Mouse (Mus musculus) spleen, adult 18-20 months (tissue): Measurements from ENCODE around the gene Krtcap2.
A peak's percentile ranks its signal among the peaks of the same experiment; 100 is the strongest.
"Not testable (repeated sequence)": the region's sequence is repeated elsewhere in the genome, so short reads cannot be mapped to it uniquely, and the experiment has no call there.

Experiments
- DNase-seq, 2 experiments: peaks; one replicate each; pipeline ENCODE4 v3.0.0; 2022; ENCODE audit warnings: mixed read lengths in 2 of 2

Gene Krtcap2

DNA sequence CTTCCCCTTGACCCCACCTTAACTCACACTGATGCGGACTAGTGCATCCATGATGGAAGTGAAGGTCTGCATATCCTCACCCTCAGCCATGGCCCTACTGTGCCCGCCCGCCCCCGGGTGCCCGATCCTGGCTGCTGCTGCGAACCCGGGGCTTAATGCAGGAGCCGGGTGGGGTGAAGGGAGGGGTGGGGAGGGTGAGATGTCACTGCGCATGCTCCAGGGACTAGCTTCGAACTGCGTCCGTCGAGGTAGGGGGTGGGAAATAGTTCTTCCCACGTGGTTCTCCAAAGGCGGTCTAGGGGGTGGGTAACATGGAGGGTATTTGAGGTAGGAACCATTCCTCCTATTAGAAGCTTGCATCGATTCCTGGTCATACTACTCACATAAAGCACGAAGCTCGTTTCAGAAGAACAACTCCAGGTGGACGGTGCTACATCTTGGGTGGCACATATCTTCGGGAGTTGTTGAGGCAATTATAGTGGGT, at the start of gene Krtcap2:
Gene Krtcap2 (plus strand): TSS at position 279 of the 484 bp plus-strand sequence.
- DNase-seq = peak in 1 of 2 experiments; percentile 35

DNA sequence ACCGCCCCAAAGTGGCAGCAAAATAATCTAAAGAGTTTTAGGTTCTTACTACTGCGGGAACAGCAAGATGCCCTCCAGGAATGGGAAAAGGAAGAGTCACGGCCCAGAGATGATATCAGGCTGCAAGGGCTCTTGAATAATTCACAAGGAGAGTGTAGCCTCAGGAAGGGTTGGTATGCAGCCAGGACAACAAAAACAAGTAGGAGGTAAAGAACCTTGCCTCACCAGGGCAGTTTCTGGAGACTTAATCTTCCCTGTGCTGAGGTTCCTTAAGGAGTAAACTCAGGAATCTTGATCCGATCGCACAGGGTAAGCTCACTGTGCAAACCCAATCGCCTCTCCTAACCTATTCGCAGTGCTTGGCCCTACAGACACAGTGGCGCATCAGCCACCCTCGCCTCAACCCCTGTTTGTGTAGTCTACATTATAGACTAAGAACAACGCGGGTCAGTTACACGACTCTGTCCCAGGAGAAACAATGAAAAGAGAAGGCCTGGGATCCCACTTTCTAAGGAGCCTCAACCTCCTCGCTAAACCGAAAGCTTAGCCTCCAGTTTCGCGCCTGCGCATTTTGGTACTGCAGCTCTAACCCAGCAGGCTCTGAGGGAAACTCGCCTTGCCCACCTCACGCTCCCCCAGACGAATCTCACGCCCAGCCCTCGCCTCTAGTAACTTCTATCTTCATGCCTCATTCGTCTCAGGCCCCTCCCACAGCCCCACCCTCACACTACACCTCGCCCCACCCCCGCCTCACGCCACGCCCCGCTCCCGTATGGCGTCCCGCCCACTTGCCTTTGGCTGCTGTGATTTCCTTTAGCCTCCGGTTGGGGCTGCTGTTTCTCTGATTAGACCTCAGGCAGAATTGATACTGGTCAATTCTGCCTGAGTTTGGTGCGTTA, 49.5 kb upstream of the Krtcap2 start:
- peak; percentile 85 to 89 for DNase-seq

- no peak for DNase-seq
These were observed 45.9 kb upstream of the Krtcap2 start for GRCm38 (mm10) chr3:89199839-89200238.

GRCm38 (mm10) chr3:89202253-89203141, 43.3 kb upstream of the Krtcap2 start, which contains the start of gene Gba:
TSS of gene Gba (plus strand) at chr3:89202928.
- peak; percentile 67 to 81 for DNase-seq

DNA sequence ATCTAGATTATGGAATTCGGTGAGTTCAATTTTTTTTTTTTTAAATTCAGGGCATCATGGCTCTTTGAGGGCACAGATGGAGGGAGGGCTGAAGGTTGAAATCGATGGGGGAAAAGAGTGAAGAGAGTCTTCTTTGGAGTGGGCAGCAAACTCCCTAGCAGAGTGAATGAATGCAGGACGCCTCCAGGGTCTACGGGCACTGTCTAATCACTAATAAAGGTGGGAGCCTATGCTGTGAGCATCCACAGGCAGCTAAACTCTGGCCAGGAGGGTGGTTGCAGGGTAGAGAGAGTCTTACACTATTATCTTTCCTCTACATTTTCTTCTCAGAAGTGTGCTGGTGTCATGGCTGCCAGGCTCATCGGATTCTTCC, 42.6 kb upstream of the Krtcap2 start:
- no peak for DNase-seq

DNA sequence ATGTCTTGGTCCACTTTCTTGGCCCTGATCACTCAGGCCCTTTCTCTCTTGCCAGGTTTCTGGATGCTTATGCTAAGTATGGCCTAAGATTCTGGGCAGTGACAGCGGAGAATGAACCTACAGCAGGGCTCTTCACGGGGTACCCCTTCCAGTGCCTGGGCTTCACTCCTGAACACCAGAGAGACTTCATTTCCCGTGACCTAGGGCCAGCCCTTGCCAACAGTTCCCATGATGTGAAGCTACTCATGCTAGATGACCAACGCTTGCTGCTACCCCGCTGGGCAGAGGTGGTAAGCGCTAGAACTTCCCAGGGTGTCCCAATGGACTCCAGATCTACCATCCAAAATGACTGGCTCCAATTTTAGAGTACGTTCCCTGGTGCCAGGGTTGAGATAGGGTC, 39.7 kb upstream of the Krtcap2 start:
- DNase-seq = no peak

GRCm38 (mm10) chr3:89206695-89207094, 39.1 kb upstream of the Krtcap2 start:
- DNase-seq = no peak

DNA sequence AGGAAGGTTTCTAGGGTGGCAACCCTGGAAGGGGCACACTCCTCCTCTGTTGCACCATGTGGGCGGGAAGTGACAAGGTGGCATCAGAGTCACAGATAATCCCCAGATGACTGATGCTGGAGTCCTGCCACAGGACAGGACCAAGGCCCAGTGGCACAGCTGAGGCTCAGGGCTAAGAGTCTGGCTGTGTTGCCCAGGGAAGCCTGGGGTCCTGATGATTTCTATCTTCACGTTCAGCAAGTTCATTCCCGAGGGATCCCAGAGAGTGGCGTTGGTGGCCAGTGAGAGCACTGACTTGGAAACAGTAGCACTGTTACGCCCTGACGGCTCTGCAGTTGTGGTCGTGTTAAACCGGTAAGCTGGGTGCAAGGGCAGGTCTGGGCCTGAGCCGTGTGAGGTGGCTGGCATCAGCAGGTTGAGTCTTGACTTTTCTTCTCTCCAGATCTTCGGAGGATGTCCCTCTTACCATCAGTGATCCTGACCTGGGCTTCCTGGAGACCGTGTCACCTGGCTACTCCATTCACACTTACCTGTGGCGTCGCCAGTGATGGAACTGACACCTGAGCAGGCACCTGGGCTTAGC, 37.6 kb upstream of the Krtcap2 start:
- DNase-seq = no peak

- no peak for DNase-seq
These were observed 37.0 kb upstream of the Krtcap2 start for GRCm38 (mm10) chr3:89208736-89209135.

GRCm38 (mm10) chr3:89209731-89210130, 36.0 kb upstream of the Krtcap2 start:
- DNase-seq = no peak

- no peak for DNase-seq
These were observed 35.6 kb upstream of the Krtcap2 start for GRCm38 (mm10) chr3:89210162-89210561.

DNA sequence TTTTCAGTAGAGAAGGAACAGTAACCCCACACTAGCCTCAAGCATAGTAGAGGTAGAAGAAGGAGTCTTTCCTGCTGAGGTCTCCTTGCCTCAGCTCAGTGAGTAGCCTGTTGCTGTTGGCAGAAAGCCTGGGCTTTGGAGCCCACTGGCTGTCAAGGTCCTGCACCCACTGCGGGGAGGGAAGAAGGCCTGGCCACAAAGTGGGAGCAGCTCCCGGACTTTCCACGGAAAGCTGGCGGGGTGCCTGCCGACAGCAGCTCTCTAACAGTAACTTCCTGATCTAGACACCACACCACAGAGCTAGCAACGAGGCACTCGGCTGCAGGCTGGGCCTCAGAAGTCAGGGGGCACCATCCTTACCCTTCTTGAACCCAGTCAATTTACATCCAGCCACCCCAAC, 35.0 kb upstream of the Krtcap2 start:
- no peak for DNase-seq

DNA sequence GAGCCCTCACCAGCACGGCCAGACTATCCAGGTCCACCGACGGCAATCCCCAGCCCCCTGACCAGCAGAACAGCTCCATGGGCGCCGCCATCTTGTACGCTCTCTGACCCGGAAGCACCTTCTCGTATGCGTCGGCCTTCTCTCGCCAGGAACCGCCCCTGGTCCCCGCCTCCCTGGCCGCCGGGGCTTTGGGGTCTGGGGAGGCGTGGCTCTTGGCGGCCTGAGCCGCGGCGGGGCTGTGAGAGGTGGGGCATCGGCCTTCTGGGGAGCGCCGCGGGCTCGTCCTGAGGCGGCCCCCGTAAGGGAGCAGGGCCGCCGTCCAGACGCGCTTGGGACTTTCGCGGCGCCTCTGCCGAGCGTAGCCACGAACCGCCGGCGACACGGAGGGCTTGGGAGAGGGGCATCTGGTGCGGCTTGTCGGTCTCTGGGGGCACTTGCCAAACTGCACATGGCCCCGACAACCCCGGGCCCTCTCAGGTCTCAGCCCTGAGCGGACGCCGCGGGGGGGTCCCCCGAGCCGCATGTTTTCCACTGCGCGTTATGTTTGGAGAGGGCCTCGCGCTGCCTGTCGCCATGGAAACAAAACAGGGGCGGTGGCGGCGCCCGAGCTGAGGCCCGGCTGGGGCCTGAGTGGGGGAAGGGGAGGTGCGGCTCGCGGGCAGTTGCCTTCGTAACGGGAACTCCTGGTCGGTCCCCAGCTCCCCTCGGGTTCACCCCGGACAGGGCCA, 31.8 kb upstream of the Krtcap2 start:
- peak; percentile 82 to 89 for DNase-seq

GRCm38 (mm10) chr3:89214681-89215411, 30.9 kb upstream of the Krtcap2 start, which contains the start of gene Thbs3:
TSS of gene Thbs3 (plus strand) at chr3:89215180.
- DNase-seq = no peak

DNA sequence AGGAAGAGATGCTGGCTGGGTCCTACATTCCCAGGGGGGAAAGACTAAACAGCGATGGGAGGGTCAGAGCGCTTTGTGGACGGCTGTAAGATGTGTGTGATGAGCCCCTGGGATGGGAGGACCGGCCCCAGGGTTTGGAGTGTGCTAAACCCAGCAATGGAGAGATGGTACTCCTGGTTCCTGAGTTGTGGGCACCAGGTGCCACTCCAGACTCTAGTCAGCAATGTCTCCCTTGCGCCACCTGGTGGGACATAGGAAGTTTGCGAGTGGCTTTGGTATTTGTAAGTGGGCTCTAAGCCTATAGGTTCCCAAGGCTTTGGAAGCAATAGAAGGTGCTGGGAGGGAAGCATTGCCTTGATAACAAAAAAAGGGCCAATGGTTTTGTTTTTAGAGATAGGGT, 29.9 kb upstream of the Krtcap2 start:
- DNase-seq = peak; percentile 66 to 82

DNA sequence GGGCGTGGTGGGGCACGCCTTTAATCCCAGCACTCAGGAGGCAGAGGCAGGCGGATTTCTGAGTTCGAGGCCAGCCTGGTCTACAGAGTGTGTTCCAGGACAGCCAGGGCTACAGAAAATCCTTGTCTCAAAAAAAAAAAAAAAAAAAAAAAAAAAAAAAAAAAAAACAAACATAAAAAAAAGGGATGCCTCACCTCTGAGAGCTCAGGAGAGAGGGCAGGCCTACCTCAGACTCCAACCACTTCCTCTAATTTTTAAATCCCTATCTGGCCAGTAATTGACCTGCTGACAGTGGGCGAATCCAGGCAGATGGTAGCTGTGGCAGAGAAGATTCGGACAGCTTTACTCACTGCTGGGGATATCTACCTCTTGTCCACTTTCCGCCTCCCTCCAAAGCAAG, 29.4 kb upstream of the Krtcap2 start:
- DNase-seq = not testable (repeated sequence)

DNA sequence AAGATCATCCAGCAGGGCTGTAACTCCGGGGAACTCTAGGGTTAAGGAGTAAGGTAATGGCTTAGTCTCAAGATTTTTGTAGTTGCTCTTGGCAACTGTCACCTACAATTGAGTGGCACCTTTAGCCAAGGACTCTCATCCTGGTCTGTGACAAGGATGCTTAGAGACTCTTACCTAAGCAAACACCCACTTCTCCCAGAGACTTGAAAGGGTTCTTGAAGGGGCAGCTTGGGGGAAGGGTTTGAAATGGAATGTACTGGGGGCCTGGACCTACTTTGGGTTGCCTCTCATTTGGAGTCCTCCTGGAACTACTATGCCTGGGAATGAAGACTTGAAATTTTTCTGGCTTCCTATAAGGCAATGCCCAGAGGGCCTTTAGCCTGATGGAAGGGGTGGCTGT, 27.5 kb upstream of the Krtcap2 start:
- DNase-seq = no peak

- no peak for DNase-seq
These were observed 26.2 kb upstream of the Krtcap2 start for GRCm38 (mm10) chr3:89219546-89219945.

- no peak for DNase-seq
These were observed 24.6 kb upstream of the Krtcap2 start for GRCm38 (mm10) chr3:89221167-89221566.

DNA sequence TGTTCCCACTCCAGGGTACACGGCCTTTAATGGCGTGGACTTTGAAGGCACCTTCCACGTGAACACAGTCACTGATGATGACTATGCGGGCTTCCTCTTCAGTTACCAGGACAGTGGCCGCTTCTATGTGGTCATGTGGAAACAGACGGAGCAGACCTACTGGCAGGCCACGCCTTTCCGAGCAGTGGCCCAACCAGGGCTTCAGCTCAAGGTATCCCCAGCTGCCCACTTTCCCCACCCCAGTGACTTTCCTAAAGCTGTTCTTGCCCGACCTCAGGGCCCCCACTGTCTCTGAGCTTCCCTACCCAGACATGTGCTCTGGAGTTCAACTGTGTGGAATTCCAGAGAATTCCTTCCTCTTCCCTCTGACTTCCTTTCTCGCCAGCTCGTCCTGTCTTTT, 21.0 kb upstream of the Krtcap2 start:
- DNase-seq = no peak

GRCm38 (mm10) chr3:89225321-89225815, 20.4 kb upstream of the Krtcap2 start:
- no peak for DNase-seq
